Mouse (Mus musculus): Measurements from ENCODE around the gene Rangap1. TPM values are rescaled to one million over a fixed set of nuclear protein-coding genes. Genes with fewer than 3 reads are reported as not detected.
"Not testable (repeated sequence)": the region's sequence is repeated elsewhere in the genome, so short reads cannot be mapped to it uniquely, and the experiment has no call there.

The Rangap1 gene
- polyA plus RNA-seq, 1 experiment from 2014 or later = 134 TPM

GRCm38 (mm10) chr15:81759542-81759941 is 14.2 kb upstream of the Rangap1 start:
- no peak for DNase-seq (ENCODE audit: low spot score)
- Histone ChIP-seq H3K9ac (ENCODE audit: low read depth, low read length) (no peak overlapping the region), H3K27me3 (replicated peaks; ENCODE audit: control insufficient read depth, insufficient read depth, low read length) (no peaks in the 10 kb centered on the region), H3K4me3 (ENCODE audit: low read depth, low read length) (no peak overlapping the region), H3K4me1 (replicated peaks; ENCODE audit: control insufficient read depth, insufficient read depth, low read length) (peaks cover 21% of the 10 kb centered on the region), H3K4me2 (no peak overlapping the region), H3K36me3 (ENCODE audit: control insufficient read depth, insufficient read depth, low read length) (0 out of 2 replicates have a peak, but pooled peaks cover 2% of the 10 kb centered on the region), H3K9me3 (ENCODE audit: control insufficient read depth, low read length) (no peaks in the 10 kb centered on the region), H3K27ac (ENCODE audit: low read depth, low read length) (peak overlapping the region; percentile 52)
- peak; percentile 70; the same call in 1 of the 2 replicates for ATAC-seq (replicated peaks; ENCODE audit: low FRiP score)
- WGBS = 72% methylated on average over 3 of the region's 3 CpGs

- Histone ChIP-seq H3K36me3 (ENCODE audit: control insufficient read depth, insufficient read depth, low read length) (0 out of 2 replicates have a peak, but pooled peaks cover 2% of the 10 kb centered on the region), H3K4me1 (replicated peaks; ENCODE audit: control insufficient read depth, insufficient read depth, low read length) (peaks cover 16% of the 10 kb centered on the region), H3K4me2 (no peak overlapping the region), H3K9me3 (ENCODE audit: control insufficient read depth, low read length) (no peaks in the 10 kb centered on the region), H3K4me3 (ENCODE audit: low read depth, low read length) (no peak overlapping the region), H3K9ac (ENCODE audit: low read depth, low read length) (no peak overlapping the region), H3K27ac (ENCODE audit: low read depth, low read length) (no peak overlapping the region), H3K27me3 (replicated peaks; ENCODE audit: control insufficient read depth, insufficient read depth, low read length) (no peaks in the 10 kb centered on the region)
- WGBS = 93% methylated on average over 5 of the region's 5 CpGs
- no peak for ATAC-seq (replicated peaks; ENCODE audit: low FRiP score)
- no peak for DNase-seq (ENCODE audit: low spot score)
Measured at GRCm38 (mm10) chr15:81758701-81759100, 13.4 kb upstream of the Rangap1 start.

GRCm38 (mm10) chr15:81753669-81754068 is 8.3 kb upstream of the Rangap1 start:
- Histone ChIP-seq H3K27me3 (replicated peaks; ENCODE audit: control insufficient read depth, insufficient read depth, low read length) (no peaks in the 10 kb centered on the region), H3K4me2 (no peak overlapping the region), H3K4me3 (ENCODE audit: low read depth, low read length) (no peak overlapping the region), H3K9ac (ENCODE audit: low read depth, low read length) (no peak overlapping the region), H3K4me1 (replicated peaks; ENCODE audit: control insufficient read depth, insufficient read depth, low read length) (0 out of 2 replicates have a peak, but pooled peaks cover 2% of the 10 kb centered on the region), H3K36me3 (ENCODE audit: control insufficient read depth, insufficient read depth, low read length) (no peaks in the 10 kb centered on the region), H3K27ac (ENCODE audit: low read depth, low read length) (no peak overlapping the region), H3K9me3 (ENCODE audit: control insufficient read depth, low read length) (no peaks in the 10 kb centered on the region)
- DNase-seq (ENCODE audit: low spot score) (no peak), ATAC-seq (replicated peaks; ENCODE audit: low FRiP score) (0 out of 2 replicates have a peak, but pooled peaks have one; percentile 41)
- WGBS = 81% methylated on average over 9 of the region's 9 CpGs

GRCm38 (mm10) chr15:81749742-81750141 is 4.4 kb upstream of the Rangap1 start:
- DNase-seq (ENCODE audit: low spot score) (no peak), ATAC-seq (replicated peaks; ENCODE audit: low FRiP score) (no peak)

GRCm38 (mm10) chr15:81745601-81746114 is 328 bp upstream of the Rangap1 start:
- WGBS = 1% methylated on average over 33 of the region's 33 CpGs
- Histone ChIP-seq H3K27me3 (replicated peaks; ENCODE audit: control insufficient read depth, insufficient read depth, low read length) (no peaks in the 10 kb centered on the region), H3K4me3 (ENCODE audit: low read depth, low read length) (peak overlapping the region; percentile 79), H3K9ac (ENCODE audit: low read depth, low read length) (peak overlapping the region; percentile 94), H3K4me2 (peak overlapping the region; percentile 91), H3K4me1 (replicated peaks; ENCODE audit: control insufficient read depth, insufficient read depth, low read length) (peaks cover 12% of the 10 kb centered on the region), H3K27ac (ENCODE audit: low read depth, low read length) (peak overlapping the region; percentile 85), H3K36me3 (ENCODE audit: control insufficient read depth, insufficient read depth, low read length) (no peaks in the 10 kb centered on the region), H3K9me3 (ENCODE audit: control insufficient read depth, low read length) (no peaks in the 10 kb centered on the region)
- ATAC-seq (replicated peaks; ENCODE audit: low FRiP score) (peak; percentile 53), DNase-seq (ENCODE audit: low spot score) (peak; percentile 75)

More at GRCm38 (mm10) chr15:81749742-81750141, 4.4 kb upstream of the Rangap1 start:
- Histone ChIP-seq H3K4me1 (replicated peaks; ENCODE audit: control insufficient read depth, insufficient read depth, low read length) (peaks cover 6% of the 10 kb centered on the region), H3K36me3 (ENCODE audit: control insufficient read depth, insufficient read depth, low read length) (no peaks in the 10 kb centered on the region), H3K27ac (ENCODE audit: low read depth, low read length) (no peak overlapping the region), H3K4me2 (no peak overlapping the region), H3K9me3 (ENCODE audit: control insufficient read depth, low read length) (no peaks in the 10 kb centered on the region), H3K4me3 (ENCODE audit: low read depth, low read length) (no peak overlapping the region), H3K9ac (ENCODE audit: low read depth, low read length) (no peak overlapping the region), H3K27me3 (replicated peaks; ENCODE audit: control insufficient read depth, insufficient read depth, low read length) (no peaks in the 10 kb centered on the region)
- WGBS = 64% methylated on average over 14 of the region's 14 CpGs

- not testable (repeated sequence) for DNase-seq (ENCODE audit: low spot score); H3K9me3 ChIP-seq (ENCODE audit: control insufficient read depth, low read length)
- 34% methylated on average over 2 of the region's 2 CpGs for WGBS
Measured at GRCm38 (mm10) chr15:81742368-81742767, 3.0 kb downstream of the Rangap1 start.

GRCm38 (mm10) chr15:81739924-81740323 is 5.4 kb downstream of the Rangap1 start:
- H3K4me3 ChIP-seq (ENCODE audit: low read depth, low read length) = no peak overlapping the region
- 16% methylated on average over 2 of the region's 2 CpGs for WGBS
- H3K4me2 ChIP-seq = no peak overlapping the region
- peaks cover 6% of the 10 kb centered on the region; the same call in 1 of the 2 replicates for H3K4me1 ChIP-seq (replicated peaks; ENCODE audit: control insufficient read depth, insufficient read depth, low read length)
- H3K9me3 ChIP-seq (ENCODE audit: control insufficient read depth, low read length) = no peaks in the 10 kb centered on the region
- no peaks in the 10 kb centered on the region for H3K36me3 ChIP-seq (ENCODE audit: control insufficient read depth, insufficient read depth, low read length)
- DNase-seq (ENCODE audit: low spot score) = no peak
- no peak overlapping the region for H3K27ac ChIP-seq (ENCODE audit: low read depth, low read length)
- no peak overlapping the region for H3K9ac ChIP-seq (ENCODE audit: low read depth, low read length)
- no peak for ATAC-seq (replicated peaks; ENCODE audit: low FRiP score)
- no peaks in the 10 kb centered on the region for H3K27me3 ChIP-seq (replicated peaks; ENCODE audit: control insufficient read depth, insufficient read depth, low read length)

More at GRCm38 (mm10) chr15:81742368-81742767, 3.0 kb downstream of the Rangap1 start:
- H3K27ac ChIP-seq (ENCODE audit: low read depth, low read length); H3K4me3 ChIP-seq (ENCODE audit: low read depth, low read length); H3K27me3 ChIP-seq (replicated peaks; ENCODE audit: control insufficient read depth, insufficient read depth, low read length); ATAC-seq (replicated peaks; ENCODE audit: low FRiP score); H3K9ac ChIP-seq (ENCODE audit: low read depth, low read length); H3K36me3 ChIP-seq (ENCODE audit: control insufficient read depth, insufficient read depth, low read length); H3K4me2 ChIP-seq: not testable (repeated sequence)
- H3K4me1 ChIP-seq (replicated peaks; ENCODE audit: control insufficient read depth, insufficient read depth, low read length) = peaks cover 10% of the 10 kb centered on the region

- H3K4me1 ChIP-seq (replicated peaks; ENCODE audit: control insufficient read depth, insufficient read depth, low read length) = peaks cover 4% of the 10 kb centered on the region; the same call in 1 of the 2 replicates
- H3K36me3 ChIP-seq (ENCODE audit: control insufficient read depth, insufficient read depth, low read length) = no peaks in the 10 kb centered on the region
- 68% methylated on average over 3 of the region's 3 CpGs for WGBS
- no peak for ATAC-seq (replicated peaks; ENCODE audit: low FRiP score)
- no peak overlapping the region for H3K9ac ChIP-seq (ENCODE audit: low read depth, low read length)
- H3K27ac ChIP-seq (ENCODE audit: low read depth, low read length) = no peak overlapping the region
- no peak overlapping the region for H3K4me2 ChIP-seq
- H3K9me3 ChIP-seq (ENCODE audit: control insufficient read depth, low read length) = no peaks in the 10 kb centered on the region
- no peak for DNase-seq (ENCODE audit: low spot score)
- H3K27me3 ChIP-seq (replicated peaks; ENCODE audit: control insufficient read depth, insufficient read depth, low read length) = no peaks in the 10 kb centered on the region
- H3K4me3 ChIP-seq (ENCODE audit: low read depth, low read length) = no peak overlapping the region
Measured at GRCm38 (mm10) chr15:81739296-81739695, 6.0 kb downstream of the Rangap1 start.

GRCm38 (mm10) chr15:81735075-81735474 is 10.3 kb downstream of the Rangap1 start:
- no peaks in the 10 kb centered on the region for H3K36me3 ChIP-seq (ENCODE audit: control insufficient read depth, insufficient read depth, low read length)
- H3K27me3 ChIP-seq (replicated peaks; ENCODE audit: control insufficient read depth, insufficient read depth, low read length) = no peaks in the 10 kb centered on the region
- ATAC-seq (replicated peaks; ENCODE audit: low FRiP score) (no peak), DNase-seq (ENCODE audit: low spot score) (no peak)
- no peak overlapping the region for H3K4me2 ChIP-seq
- WGBS = 48% methylated on average over 3 of the region's 3 CpGs
- no peaks in the 10 kb centered on the region for H3K4me1 ChIP-seq (replicated peaks; ENCODE audit: control insufficient read depth, insufficient read depth, low read length)
- H3K4me3 ChIP-seq (ENCODE audit: low read depth, low read length) = no peak overlapping the region
- no peaks in the 10 kb centered on the region for H3K9me3 ChIP-seq (ENCODE audit: control insufficient read depth, low read length)
- H3K9ac ChIP-seq (ENCODE audit: low read depth, low read length) = no peak overlapping the region
- H3K27ac ChIP-seq (ENCODE audit: low read depth, low read length) = no peak overlapping the region

Data from liver, embryonic 11.5 days (tissue).